Mouse (Mus musculus) layer of hippocampus, adult 9-11 months (tissue): ENCODE measurements around the gene Ripor1.
"Not testable (repeated sequence)": the region's sequence is repeated elsewhere in the genome, so short reads cannot be mapped to it uniquely, and the experiment has no call there.

Source experiments
- DNase-seq: peaks from one replicate; pipeline ENCODE4 v3.0.0; 2022

Ripor1 gene

DNA sequence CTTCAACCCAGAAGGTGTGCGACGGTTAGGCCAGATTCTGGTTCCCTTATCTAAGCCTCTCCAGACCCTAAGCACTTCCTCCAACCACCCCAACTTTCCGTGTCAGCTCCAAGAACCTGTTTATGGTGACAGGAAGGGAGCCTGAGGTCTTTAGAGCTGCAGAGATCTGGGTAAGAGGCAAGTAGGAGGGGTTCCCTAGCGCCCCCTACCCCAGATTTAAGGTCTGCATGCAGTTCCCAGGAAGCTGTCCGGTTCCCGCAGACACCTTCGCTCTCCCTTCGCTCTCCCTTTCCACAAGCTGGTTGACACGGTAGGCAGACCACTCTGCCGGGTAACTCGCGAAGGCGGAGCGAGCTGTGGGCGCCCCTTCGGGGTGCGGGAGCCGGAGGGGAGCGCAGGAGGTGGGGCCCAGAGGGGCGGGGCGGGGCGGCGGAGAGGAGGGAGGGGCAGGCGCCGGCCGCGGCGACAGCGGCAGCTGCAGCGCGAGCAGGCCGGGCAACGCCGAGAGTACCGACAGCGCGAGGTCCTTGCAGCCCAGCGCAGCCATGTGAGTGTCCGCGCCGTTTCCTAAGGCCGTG lies at the start of gene Ripor1:
Gene Ripor1, plus strand, starts transcription at position 452 of the 578 bp plus-strand sequence.
- peak; percentile 67 for DNase-seq

- DNase-seq: no peak
Observed at GRCm38 (mm10) chr8:105562863-105563262, 42.2 kb upstream of the Ripor1 start.

DNA sequence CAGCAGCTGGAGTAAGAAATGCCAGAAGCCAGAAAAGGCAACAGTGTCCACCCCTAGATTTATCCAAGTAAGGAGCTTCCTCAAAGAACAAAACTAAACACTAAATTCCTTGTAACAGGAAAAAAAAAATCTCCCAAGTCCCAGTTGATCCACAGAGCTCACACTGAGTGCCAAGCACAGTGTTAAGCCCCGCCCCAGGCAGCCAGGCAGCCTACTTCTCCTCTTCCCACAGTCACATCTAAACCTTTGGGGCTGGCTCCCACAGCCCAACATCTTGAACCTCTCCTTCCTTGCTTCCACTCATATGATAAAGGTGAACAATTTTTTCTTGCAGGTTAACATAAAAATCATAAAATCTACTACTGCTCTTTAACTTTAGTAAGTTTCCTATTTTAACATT lies 41.2 kb upstream of the Ripor1 start:
- DNase-seq: no peak

GRCm38 (mm10) chr8:105564573-105565229 lies 40.4 kb upstream of the Ripor1 start:
- DNase-seq: not testable (repeated sequence)

- no peak for DNase-seq
Observed at GRCm38 (mm10) chr8:105565401-105565881, 39.6 kb upstream of the Ripor1 start.

DNA sequence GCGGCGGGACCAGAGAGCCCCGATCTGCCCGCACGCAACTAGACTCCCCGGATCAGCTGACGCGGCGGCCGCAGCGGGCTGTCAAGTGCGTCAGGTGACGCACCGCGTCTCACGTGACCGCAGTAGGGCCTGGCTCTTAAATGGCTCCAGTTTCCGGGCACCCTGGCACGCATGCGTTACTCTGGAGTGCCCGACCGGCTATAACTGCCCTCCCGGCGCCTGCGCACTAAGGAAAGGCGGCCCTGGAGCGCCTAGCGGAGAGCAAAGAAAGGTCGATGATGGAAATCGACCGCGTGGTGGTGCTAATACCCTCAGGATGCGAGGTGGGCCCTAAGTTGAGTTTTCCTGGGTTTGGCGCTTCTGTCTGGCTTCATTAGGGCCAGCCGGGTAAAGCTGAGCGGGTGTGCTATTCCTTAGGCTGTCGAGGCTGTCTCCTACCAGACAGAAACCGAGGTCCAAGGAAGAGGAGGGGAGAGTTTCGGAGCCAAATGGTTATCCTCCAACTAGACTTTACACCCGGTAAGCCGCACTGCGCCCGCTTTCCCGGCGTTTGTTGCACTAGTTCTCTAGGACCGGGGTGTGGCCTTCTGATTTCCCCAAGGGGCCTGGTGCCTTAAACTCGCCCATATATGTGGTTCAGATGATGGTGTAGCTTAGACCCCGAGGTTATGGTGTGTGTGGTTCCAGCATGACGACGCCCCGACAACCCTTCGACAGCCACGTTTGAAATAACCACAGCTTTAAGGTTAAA lies 38.9 kb upstream of the Ripor1 start, which contains the start of gene Atp6v0d1:
Gene Atp6v0d1, minus strand, starts transcription at position 96 of the 751 bp plus-strand sequence.
- DNase-seq: peak; percentile 100

DNA sequence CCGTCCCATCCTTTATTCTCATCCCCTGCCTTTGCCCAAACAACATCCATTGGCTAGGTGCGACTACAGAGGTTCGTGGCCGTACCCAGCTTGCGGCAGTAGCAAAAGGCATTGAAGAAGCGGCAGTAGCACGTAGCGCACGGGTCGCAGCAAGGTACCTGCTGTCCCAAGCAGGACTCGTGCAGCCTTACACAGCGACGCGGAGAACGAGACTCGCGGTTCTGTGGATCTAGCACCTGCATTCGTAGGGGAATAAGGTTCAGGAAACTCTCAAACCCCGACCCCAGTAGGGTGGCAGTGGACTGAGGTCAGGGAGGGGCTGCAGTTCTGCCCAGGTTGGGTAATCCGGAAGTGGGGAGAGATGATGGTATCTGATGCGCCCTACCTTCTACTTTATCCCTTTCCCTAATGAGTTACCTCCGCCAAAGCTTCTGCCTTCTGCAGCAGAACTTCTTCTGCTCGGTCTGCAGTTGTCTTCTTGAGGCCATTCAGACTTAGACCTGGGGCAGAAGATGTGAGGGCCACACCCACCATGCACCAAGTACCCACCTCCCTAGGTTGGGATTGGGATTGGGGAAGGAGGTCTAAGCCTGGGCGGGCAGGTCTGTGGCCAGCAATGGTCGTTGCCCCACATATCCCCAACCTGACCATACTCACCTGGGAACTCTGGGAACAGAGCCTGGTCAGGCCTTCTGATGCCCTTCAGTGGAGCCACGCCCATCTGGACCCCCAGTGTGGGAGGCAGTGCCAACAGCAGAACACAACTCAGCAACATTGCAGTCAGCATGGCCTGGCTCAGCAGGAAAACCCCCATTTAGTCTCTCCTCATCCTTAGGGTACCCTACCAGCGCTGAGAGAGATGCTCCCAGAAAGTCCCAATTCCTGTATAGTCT lies 38.1 kb upstream of the Ripor1 start:
- no peak for DNase-seq

- no peak for DNase-seq
Observed at GRCm38 (mm10) chr8:105571810-105572209, 33.2 kb upstream of the Ripor1 start.

- DNase-seq: no peak
Observed at GRCm38 (mm10) chr8:105573427-105573826, 31.6 kb upstream of the Ripor1 start.

DNA sequence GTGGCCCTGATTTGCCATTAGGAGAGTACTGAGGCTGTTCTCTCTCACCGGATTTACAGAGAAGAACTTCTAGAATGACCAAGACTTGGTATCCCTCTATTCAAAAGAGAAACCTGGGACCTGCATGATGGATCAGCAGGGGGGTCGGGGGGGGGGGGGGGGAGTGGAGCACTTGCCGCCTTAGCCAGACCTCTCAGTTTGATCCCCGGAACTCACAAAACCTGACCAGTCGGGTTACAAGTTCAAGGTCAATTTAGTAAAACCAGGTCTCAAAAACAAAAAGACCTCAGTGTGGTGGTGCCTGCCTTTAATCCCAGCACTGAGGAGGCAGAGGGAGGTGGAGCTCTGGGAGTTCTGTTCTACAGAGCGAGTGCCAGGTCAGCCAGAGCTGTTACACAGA lies 30.3 kb upstream of the Ripor1 start:
- no peak for DNase-seq

GRCm38 (mm10) chr8:105575538-105575937 lies 29.5 kb upstream of the Ripor1 start:
- DNase-seq: no peak

DNA sequence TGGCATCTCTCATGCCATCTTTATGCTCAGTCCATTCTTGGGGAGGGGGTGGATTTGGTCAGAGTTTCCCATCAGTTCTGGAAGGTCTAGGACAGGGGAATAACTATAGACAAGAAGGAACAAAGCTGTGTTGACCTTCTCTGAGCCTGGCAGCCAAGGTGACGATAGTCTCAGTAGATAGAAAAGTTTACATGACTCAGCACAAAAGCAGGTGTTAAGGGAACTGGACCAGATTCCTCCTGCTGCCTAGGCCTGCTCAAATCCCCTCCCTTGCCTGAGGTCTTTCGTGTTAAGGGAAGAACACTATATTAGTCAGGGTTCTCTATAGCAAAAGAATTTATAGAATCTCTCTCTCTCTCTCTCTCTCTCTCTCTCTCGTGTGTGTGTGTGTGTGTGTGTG lies 25.3 kb upstream of the Ripor1 start:
- no peak for DNase-seq

DNA sequence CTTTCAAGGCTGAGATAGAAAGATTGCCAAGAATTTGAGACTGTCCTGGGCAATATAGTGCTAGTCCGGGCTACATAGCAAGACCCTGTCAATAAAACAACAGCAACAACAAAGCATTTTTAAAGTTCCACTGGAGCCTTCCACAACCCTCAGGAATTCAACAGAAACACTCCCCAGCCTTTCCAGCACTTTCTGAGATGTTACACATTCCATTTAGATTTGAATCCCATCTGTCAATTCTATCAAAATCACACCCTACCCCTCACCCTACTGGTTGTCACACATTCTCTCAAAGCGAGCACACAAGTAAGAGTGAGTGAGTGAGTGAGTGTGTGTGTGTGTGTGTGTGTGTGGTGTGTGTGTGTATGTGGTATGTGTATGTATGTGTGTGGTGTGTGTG lies 12.6 kb upstream of the Ripor1 start:
- DNase-seq: no peak

GRCm38 (mm10) chr8:105593859-105594258 lies 11.2 kb upstream of the Ripor1 start:
- DNase-seq: no peak

DNA sequence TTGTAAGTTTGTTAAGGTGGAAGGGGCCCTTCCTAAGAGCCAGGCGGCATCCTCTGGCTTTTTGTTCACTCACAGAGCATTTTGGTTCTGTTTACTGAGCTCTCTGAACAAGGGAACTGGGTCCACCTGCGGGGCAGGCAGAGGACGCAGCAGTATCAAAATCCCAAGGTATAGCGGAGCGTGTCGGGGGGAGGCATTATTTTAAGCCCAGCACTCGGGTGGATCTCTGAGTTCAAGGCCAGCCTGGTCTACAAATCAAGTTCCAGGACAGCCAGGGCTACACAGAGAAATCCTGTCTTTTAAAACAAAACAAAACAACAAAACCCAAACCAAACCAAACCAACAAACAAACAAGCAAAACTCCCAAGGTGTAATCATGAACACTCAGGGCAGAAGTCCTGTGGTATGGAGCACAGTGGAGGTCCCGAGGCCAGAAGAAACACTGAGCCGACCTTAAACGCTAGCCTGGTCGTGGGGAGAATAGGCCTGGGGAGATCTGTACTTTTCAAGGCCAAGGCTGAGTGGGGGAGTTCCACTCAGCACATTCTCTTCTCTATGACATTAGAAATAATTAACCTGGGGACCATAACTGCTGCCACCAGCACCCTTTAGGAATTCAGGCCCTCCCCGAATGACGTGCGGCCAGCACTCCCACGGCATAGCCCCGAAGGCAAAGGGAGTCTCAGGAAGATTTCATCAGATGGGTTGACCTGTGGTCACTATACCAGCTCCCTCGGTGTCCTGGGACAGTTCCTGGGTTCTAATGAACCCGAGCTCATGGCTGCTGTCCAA lies 10.4 kb upstream of the Ripor1 start:
- DNase-seq: no peak

DNA sequence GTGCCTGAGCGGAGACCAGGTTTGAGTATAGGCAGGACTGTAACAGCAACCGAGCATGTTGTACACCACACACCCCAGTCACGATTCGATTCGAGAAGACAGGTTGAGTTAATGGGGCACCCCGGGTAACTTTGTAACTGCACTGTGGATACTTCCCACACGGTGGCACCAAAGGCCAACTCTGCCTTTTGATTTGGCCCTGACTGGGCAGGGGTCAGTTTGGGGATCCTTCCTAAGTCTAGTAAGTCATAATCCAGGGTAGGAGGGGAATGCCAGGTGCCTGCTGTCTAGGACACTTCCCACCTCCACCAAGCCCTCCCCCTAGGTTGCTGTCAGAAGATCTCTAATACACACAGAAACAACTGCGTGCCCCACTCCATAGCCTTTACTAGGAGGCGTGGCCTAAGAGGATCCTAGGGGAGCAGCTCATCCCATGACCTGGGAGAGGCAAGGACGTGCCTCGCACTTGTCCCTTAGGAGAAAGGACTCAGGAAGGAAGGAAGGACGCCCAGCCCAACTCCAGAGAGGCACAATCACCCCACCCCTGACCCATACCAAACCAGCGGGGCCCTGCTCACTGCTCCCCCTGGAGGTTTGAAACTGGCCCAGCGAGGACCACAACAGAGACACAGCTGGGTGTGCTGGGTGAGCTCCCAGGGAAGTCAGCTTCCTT lies 8.6 kb upstream of the Ripor1 start:
- no peak for DNase-seq

DNA sequence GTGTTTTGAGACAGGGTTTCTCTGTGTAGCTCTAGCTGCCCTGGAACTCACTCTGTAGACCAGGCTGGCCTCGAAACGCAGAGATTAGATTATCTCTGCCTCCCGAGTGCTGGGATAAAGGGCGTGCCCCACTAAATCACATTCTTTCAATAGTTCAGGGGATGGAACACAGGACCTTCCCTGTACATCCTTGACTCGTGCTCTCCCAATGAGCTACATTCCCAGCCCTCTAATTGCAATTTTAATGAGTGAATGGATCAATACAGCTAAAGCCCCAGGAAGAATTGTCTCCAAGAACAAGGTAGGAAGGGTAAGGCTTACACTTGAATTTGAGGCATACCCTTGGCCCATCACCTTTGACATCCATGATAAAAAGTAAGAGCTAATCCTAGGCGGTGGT lies 6.3 kb upstream of the Ripor1 start:
- no peak for DNase-seq

GRCm38 (mm10) chr8:105601301-105601700 lies 3.8 kb upstream of the Ripor1 start:
- DNase-seq: no peak

GRCm38 (mm10) chr8:105602540-105602939 lies 2.5 kb upstream of the Ripor1 start:
- DNase-seq: not testable (repeated sequence)

DNA sequence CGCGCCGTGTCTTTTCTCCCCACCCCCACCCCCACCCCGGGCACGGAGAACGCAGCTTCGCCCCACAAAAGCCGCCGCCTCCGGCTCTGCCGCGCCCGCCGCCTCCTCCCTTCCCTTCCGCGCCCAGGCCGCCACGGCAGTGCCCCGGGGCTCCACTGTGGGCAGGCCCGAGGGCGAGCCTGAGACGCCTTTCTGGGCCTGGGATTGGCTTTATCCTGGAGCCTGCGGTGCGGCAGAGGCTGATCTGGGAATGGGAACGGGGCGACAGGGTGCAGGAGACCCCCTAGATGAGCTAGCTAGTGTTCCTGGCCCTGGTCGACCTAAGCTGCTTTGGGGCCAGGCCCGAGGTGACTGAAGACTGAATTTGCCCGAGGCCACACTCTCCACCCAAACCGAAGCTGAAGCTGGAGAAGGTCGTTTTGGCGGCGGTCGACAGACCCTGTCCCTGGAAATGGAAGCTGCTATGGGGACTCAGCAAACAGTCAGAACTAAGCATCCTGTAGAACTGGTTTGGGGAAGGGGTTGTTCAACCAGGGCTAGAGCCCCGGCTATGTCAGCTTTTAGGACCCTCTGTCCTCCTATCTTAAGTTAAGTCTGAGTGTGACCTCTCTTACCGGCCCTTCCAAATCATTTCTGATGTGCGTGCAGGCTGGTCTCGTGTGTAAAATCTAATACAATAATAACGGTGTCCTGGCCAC lies 585 bp downstream of the Ripor1 start:
- no peak for DNase-seq
